Mouse (Mus musculus): Measurements from ENCODE around the gene Atg2a. TPM values are rescaled to one million over a fixed set of nuclear protein-coding genes. Genes with fewer than 3 reads are reported as not detected.
"Not testable (repeated sequence)": the region's sequence is repeated elsewhere in the genome, so short reads cannot be mapped to it uniquely, and the experiment has no call there.

Atg2a gene
- polyA plus RNA-seq, 1 experiment, result 11.4 TPM

- peak; percentile 98 for DNase-seq (ENCODE audit: low spot score)
These were observed 35.3 kb downstream of the Atg2a start, which contains the start of gene Ehd1 for GRCm38 (mm10) chr19:6276426-6277421. TSS of gene Ehd1 (plus strand) at chr19:6276725.

- DNase-seq (ENCODE audit: low spot score), result peak; percentile 54
These were observed 36.4 kb downstream of the Atg2a start for GRCm38 (mm10) chr19:6277661-6278438.

DNA sequence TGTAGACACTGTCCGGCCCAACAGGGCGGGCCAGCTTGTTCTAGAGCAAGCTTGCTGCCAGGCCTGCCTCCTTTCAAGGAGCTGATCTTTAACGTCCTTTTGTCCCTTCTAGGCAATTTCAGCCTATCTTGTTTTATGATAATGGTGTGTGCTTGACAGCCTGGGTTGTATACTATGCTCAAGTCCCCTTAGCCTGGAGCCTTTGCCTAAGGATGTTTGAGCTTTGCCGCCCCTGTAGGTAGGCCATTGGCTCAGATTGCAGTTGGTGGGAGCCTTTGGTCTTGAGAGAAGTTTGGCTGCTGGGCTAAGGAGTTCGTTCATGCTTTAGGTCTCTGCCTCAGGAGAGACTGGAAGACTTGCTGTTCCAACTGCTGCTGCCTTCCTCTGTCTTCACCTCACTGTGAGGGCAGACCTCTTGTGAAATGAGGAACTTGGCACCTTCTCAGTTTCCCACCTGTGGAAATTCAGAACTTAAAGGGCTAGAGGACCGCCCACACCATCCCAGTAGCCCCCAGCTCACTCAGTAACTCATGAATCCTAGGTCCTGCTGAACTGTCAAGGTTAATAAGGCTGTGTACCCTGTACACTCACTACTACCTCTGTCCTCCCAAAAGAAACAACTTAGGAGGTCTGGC, 37.1 kb downstream of the Atg2a start:
- no peak for DNase-seq (ENCODE audit: low spot score)

DNA sequence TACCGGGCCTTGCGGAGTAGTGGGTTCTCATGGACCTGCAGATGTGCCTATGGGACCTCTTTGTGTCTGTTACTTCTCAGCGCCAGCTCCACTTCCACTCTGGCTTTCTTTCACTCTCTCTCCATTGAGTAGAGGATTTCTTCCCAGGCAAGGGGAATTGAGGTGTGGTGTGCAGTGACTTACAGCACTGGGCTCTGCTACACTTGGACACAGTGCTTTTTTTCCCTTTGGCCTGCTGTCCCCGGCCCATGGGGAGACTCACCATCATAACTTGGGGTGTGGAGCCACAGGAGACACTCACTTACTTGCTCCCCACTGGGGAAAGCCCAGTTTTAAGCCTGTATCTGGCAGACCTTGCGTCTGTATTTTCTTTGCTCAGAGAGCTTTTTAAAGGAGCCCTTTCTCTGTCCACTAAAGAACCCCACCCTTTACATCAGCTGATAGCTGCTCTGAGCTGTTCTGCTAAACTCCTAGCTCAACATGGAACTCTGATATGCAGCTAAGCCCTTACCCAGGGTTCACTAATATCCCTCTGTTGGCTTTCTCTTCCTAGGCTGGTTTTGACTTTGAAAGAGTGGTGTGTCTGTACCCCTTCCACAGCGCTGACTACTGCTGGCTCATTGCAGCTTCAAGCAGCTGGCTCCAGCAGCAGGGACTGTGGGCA, 38.1 kb downstream of the Atg2a start:
- DNase-seq (ENCODE audit: low spot score), result no peak

DNA sequence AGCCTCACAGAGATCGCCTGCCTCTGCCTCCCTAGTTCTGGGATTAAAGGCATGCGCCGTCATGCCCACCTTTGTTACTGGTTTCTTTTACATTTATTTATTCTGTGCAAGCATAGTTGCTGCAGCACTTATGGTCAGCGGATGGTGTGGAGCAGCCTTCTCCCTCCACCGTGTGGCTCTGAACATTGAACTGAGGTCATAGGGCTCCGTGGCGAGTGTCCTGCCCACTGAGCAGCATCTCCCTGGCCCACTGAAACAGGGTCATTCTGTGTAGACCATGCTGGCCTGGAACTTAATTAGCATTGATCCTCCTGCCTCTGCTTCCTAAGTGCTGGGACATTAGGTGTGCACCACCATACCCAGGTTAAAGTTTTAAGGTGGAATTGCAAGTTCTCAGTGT, 39.1 kb downstream of the Atg2a start:
- no peak for DNase-seq (ENCODE audit: low spot score)

DNA sequence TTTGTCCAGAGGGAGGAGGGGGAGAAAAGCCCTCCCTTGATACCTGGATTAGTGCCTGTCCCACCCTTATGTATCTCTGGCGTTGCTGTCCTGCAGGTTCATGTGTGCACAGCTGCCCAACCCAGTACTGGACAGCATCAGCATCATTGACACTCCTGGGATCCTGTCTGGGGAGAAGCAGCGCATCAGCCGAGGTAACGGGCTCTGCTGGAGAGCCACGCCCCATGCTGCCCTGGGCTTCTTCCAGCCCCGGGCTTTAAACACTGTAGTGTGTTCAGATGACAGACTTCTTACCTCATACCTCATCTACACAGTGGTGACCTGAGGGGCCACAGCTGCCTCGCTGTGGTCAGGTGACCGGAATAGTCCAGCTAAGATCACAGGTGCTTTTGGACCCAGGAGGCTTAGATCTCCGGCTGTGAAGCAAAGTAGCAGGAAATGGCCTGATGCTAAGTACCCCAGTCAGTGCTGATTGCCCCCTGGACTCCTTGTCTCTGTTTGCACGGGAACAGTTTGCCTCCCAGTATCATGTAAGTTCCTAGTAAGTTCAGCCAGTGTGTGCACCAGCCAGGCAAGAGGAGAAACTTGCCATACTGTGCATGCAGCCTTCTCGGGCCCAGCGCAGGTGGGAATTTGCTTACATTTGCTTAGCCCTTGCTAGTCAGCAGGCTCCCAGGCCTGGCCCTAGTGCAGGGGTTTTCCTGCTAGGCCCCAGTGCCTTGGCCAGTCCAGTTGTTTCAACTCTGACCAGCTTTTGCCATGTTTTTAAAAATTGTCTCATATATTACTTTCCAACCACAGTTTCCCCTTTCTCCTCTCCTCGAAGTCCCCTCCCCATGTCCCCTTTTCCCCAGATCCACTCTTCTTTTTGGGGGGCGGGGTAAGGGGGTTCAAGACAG, 39.9 kb downstream of the Atg2a start:
- no peak for DNase-seq (ENCODE audit: low spot score)

DNA sequence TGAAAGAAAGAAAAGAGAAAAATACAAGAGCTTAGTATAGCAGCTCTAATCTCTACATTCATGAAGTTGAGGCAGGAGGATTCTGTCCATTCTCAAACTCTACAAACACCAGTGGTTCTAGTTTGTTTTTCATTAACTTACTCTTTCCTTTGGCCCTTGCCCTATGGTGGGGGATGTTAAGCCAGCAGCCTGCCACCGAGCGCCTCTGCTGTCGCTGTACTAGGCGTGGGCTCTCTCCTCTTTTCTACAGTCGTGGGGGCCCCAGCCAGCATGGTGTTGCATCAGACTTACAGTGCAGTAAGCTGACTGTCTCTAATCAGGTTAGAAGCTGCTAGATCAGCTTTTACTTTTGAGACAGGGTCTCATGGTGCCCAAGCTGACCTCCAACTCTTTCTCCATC, 41.5 kb downstream of the Atg2a start:
- no peak for DNase-seq (ENCODE audit: low spot score)

- DNase-seq (ENCODE audit: low spot score), result no peak
These were observed 43.0 kb downstream of the Atg2a start for GRCm38 (mm10) chr19:6284502-6284901.

- DNase-seq (ENCODE audit: low spot score), result no peak
These were observed 43.8 kb downstream of the Atg2a start for GRCm38 (mm10) chr19:6285226-6285625.

DNA sequence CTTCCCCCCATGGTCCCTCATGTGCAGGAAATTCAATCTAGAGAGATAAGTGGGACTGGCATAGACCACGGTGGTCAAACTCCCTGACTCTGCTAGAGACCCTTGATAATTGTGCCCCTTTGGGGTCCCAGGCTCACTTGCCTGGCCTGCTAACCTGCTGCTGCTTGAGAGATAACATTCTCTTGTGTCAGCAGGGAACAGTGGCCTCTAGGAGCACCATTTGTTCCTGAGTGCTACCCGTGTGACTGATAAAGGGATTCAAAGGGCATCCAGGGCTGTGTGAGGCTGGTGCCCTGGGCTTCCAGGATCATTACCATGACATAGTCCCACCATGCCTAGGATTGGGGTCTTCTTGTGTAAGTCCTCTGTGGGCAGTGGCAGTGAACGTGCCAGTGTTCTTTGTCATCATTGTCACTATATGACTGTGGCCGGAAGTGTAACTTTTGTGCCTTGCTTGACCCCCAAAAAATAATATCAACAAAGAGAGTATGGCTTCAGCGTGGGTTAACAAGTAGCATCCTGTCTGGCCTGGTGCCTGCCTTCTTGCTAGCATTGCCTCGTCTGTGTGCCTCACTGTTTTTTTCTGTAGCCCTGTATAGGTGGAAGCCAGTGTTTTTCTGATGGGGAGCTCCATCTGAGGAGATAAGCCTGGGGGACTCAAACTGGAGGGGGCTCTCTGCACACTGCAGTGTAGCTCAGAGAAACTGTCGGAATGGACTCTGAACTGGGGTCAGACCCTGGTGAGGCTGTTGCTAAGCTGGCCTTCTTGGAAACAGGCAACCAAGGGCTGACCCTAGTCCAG, 44.4 kb downstream of the Atg2a start:
- no peak for DNase-seq (ENCODE audit: low spot score)

DNA sequence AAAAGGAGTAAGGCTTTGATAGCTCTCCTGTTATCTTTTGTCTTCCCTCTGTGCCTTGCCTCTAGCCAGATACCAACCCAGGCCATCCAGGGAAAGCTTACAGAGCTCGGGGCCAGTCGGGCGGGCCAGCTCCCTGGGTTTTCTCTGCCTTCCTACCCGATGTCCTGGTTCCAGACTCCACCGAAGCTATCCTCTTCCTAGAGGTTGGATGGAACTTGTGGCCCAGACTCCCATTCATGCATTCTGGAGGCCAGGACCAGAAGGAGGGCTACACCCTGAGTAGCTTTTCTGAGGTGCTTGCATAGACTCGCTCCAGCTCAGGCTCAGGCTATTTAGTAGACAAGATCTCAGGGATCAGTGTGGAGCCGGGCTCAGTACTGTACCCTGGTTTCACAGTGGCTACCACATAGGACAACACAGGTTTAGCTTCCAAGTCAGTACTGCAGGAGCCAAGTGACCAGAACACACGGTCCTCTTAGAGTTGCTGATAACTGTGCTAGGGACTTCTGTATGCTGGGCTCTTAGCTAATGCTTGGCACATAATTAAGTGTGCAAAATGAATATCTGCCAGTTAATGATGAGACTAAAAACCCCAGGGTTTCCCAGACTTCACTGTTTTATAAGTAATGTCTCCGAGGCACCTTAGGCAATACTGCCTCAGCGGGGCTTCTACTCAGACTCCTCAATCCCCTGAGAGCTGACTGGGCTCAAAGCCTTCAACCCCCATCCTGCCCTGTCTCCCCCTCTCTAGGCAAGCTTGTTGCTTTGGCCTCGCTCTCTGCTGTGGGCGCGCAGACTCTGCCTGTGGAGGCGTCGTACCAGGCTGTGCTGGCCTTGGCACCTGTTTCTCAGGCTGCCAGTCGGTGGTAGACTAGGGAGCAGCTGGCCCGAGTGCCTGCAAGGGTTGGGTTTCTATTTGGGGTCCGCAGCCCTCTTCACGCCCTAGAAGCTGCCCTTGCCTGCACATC, 45.2 kb downstream of the Atg2a start:
- no peak for DNase-seq (ENCODE audit: low spot score)

DNA sequence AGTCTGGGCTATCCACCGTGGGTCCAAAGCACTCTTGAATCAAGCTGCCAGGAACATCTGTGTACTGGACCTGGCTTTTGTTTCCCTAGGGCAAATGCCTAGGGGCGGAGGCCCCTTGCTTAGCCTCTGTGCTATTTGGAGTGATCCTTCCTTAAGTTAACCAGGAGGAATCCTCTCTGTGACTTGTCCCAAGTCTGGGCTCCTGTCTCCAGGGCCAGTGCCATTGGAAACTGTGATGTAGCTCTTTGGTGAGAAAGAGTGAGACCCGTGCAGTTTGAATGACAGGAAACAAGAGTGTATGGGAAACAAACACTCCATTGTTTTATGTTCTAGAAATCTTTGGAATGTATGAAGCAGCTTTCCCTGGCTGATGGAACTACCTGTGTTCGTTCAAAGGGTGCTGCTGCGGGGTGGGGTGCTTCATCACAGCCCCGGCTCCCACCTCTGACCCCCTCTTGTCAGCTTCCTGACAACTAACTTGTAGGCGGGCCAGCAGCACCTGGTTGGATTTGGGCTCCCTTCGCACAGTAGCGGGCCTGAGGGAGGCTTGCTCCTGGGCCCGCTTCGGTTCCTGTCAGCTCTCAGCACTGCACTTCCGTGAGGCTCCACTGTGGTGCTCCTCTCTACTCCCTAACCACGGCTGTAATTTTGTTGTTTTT, 46.9 kb downstream of the Atg2a start:
- no peak for DNase-seq (ENCODE audit: low spot score)

DNA sequence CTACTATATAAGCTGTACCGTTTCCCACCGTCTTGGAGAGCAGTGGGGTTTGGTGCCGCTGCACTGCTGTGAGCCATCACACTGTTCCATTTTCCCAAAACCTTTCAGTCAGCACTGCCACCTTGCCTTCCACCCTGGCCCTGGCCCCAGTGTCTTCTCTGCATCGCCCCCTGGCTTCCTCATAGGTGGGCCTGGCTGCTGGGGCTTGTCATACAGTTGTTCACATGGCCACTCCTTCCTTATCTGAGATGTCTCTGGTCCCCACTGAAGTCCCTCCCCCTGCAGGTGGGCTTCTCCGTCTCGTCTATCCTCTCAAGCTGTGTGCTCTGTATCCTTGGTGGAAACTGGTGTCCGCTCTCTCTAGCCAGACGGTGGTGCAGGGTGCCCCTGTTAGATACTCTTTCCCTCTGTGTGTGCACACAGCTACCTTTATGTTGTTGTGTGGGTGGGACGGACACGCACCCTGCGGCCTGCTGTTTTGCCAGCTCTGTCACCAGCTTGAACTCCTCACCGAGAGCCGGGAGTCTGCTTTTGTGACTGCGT, 48.3 kb downstream of the Atg2a start:
- no peak for DNase-seq (ENCODE audit: low spot score)

DNA sequence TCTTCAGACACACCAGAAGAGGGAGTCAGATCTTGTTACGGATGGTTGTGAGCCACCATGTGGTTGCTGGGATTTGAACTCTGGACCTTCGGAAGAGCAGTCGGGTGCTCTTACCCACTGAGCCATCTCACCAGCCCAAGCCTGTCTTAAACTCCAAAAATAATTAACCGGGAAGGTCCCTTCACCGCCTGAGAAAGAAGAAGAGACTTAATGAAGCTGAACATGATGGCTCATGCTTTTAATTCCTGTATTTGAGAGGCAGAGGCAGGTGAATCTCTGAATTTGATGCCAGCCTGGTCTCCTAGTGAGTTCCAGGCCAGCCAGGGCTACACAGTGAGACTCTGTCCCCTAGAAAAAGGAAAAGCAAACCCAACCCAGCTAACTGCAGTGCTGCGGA, 49.2 kb downstream of the Atg2a start:
- DNase-seq (ENCODE audit: low spot score), result not testable (repeated sequence)

GRCm38 (mm10) chr19:6291117-6291781, 49.8 kb downstream of the Atg2a start:
- no peak for DNase-seq (ENCODE audit: low spot score)

DNA sequence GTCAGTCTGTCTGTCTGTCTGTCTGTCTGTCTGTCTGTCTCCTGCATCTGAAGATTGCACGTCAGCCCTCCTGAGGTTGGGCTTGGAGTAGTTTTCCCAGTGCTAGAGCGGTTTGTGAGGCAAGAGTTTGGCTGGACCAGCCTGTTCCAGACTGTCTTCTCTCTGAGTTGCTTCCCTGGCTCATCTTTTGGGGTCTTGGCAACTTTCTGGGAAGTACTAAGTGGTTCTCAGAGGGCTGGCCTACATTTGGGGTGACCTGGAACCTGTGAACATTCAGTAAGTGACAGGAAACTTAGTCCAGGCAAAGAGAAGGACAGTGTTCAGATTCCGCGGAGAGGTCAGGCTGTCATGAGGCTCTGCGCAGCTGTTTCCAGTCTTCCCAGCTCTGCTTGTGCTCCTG, 50.8 kb downstream of the Atg2a start:
- DNase-seq (ENCODE audit: low spot score), result no peak

- no peak for DNase-seq (ENCODE audit: low spot score)
These were observed 52.8 kb downstream of the Atg2a start for GRCm38 (mm10) chr19:6294301-6294700.
